Mouse (Mus musculus) right cerebral cortex, postnatal 14 days (tissue): ENCODE measurements around the gene Mtnr1a.

Source experiments
- DNase-seq: peaks from one replicate; pipeline ENCODE4 v3.0.0; 2022

Mtnr1a gene

DNA sequence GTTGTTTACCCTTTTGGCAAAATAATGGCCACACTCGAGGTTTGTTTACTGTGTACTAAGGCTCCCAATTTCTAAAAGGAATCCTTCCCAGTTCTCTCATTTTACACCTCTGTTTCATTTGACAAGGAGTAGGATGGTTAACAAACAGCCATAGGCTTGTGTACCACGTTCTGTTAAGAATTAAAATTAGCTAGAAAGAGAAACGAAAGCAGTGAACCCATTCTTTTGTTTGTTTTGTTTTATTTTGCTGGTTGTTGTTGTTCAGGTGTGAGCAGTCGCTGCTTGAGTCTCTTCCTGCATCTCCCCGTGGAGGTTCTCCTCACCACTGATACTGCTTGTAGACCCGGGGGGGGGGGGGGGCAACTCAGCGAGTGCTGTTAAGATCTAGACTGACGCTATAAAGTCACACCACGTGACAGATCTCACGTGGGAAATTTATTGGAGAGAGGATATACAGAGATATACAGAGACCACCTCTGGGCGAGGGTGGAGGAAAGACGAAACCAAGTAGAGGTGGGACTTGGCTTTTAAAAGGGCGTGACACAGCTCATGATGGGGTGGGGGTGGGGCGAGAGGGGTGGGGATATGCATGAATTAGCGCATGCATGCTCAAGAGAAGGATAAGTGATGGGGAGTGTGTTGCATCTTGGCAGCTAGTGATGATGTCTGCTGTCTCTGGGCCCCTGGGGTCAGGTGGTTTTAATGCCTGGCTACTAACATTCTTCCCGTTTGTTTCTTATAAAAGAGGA lies 41.3 kb downstream of the Mtnr1a start:
- no peak for DNase-seq

GRCm38 (mm10) chr8:45110813-45111104 lies 41.8 kb downstream of the Mtnr1a start:
- no peak for DNase-seq

GRCm38 (mm10) chr8:45111820-45112219 lies 42.9 kb downstream of the Mtnr1a start:
- DNase-seq: no peak

GRCm38 (mm10) chr8:45117588-45117987 lies 48.7 kb downstream of the Mtnr1a start:
- no peak for DNase-seq

DNA sequence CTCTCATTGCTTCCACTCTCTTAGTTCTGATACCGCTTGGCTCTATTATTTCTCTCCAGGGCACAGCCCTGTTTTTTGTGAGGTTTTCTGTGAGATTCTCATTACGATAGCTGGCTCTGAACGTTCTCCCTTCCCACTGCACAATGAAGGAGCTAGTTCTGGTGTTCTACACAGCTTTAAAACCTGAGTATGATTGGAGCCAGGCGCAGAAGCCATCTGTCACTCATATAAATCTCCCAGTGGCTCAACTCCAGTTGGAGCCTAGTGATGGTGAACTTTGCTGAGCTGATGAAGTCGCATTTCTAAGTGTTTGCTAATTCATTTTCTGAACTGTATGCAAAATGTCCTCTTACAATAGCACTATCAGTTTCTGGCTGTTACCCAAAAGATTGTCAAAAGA lies 56.7 kb downstream of the Mtnr1a start:
- DNase-seq: no peak
